Mouse (Mus musculus) small intestine, adult 2 months (tissue): ENCODE measurements around the gene Ccser1. TPM values are rescaled to one million over a fixed set of nuclear protein-coding genes. Genes with fewer than 3 reads are reported as not detected.

Experiments
- H3K27ac ChIP-seq: fragments of 200-500 bp; 2 replicates; pipeline ENCODE4 v1.5.1; 2012; ENCODE audit warnings: low read depth, low read length, control low read depth, inconsistent platforms; ENCODE audit not compliant: insufficient read depth
- H3K27me3 ChIP-seq: fragments of 200-500 bp; 2 replicates; pipeline ENCODE4 v1.6.1; 2012; ENCODE audit warnings: mild to moderate bottlenecking, moderate library complexity, low read length, inconsistent platforms; ENCODE audit not compliant: control insufficient read depth, insufficient read depth
- H3K36me3 ChIP-seq: fragments of 200-500 bp; 2 replicates; pipeline ENCODE4 v1.6.1; 2012; ENCODE audit warnings: mild to moderate bottlenecking, low read length, control low read depth, inconsistent platforms; ENCODE audit not compliant: control insufficient read depth, insufficient read depth
- H3K4me1 ChIP-seq: fragments of 200-500 bp; 2 replicates; pipeline ENCODE4 v1.6.1; 2012; ENCODE audit warnings: low read length, inconsistent platforms, mixed read lengths; ENCODE audit not compliant: control insufficient read depth, insufficient read depth, insufficient read length
- H3K4me3 ChIP-seq: fragments of 200-500 bp; 2 replicates; pipeline ENCODE4 v1.5.1; 2012; ENCODE audit warnings: low read depth, mild to moderate bottlenecking, control low read depth, inconsistent platforms, low read length, moderate library complexity
- CTCF ChIP-seq: fragments of 200-500 bp; IDR thresholded peaks from 2 replicates; pipeline ENCODE4 v1.5.1; 2012; ENCODE audit warnings: low read depth, mild to moderate bottlenecking, control low read depth, inconsistent platforms, low read length, moderate library complexity, mixed read lengths; ENCODE audit not compliant: insufficient replicate concordance, insufficient read length; ENCODE audit errors: extremely low read depth
- POLR2A ChIP-seq: fragments of 200-500 bp; IDR thresholded peaks from 2 replicates; pipeline ENCODE4 v1.6.1; 2012; ENCODE audit warnings: low read depth, mild to moderate bottlenecking, control low read depth, inconsistent platforms, low read length, moderate library complexity
- WGBS: fragments of 180-500 bp; shearing (Covaris S2); methylation state at CpG from one replicate; pipeline ENCODE4 v1.1.7; 2018; 5-methylcytosine and 5-hydroxymethylcytosine counted together
- polyA plus RNA-seq: library from polyadenylated mRNA; depleted of rRNA; stranded (reverse); fragments of >200 nt; gene quantifications from 2 replicates; pipeline ENCODE4 v1.2.3, GENCODE M21; 2012

Gene Ccser1
- polyA plus RNA-seq, 1 experiment = 2.4 TPM

DNA sequence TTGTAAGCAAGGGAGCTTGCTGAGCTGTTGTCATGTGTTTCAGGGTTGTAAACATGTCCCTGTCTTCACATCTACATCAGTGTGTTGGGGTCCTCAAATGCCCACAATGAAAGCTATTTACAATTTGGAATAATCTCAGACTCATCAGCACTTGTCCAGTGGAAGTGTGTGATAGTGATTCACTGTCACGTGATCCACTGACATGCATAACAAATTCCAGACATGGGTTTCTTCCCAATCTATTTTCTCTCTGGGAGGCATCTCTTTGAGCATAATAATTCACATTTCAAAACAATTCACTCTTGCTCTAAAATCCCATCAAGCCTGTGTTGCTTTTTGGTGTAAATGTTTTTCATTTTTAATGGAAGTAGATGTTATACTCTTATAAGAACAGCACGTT, 408.9 kb downstream of the Ccser1 start:
- no peaks in the 10 kb centered on the region for H3K4me1 ChIP-seq
- H3K27ac ChIP-seq = no peak overlapping the region
- no peaks in the 10 kb centered on the region for H3K36me3 ChIP-seq
- WGBS = 80% methylated on average over 2 of the region's 2 CpGs
- no peaks in the 10 kb centered on the region for H3K27me3 ChIP-seq
- no peak overlapping the region for H3K4me3 ChIP-seq
- TF ChIP-seq POLR2A = no peak
- no peak for TF ChIP-seq CTCF

- no peaks in the 10 kb centered on the region for H3K4me1 ChIP-seq
- TF ChIP-seq CTCF (no peak), POLR2A (no peak)
- H3K36me3 ChIP-seq = no peaks in the 10 kb centered on the region
- WGBS = 92% methylated on average over 5 of the region's 5 CpGs
- no peak overlapping the region for H3K27ac ChIP-seq
- H3K27me3 ChIP-seq = no peaks in the 10 kb centered on the region
- no peak overlapping the region for H3K4me3 ChIP-seq
These were observed 421.8 kb downstream of the Ccser1 start for GRCm38 (mm10) chr6:61601911-61602310.

GRCm38 (mm10) chr6:61614920-61615319, 434.8 kb downstream of the Ccser1 start:
- no peak overlapping the region for H3K4me3 ChIP-seq
- no peaks in the 10 kb centered on the region for H3K4me1 ChIP-seq
- no peaks in the 10 kb centered on the region for H3K36me3 ChIP-seq
- no peak for TF ChIP-seq CTCF
- no peak for TF ChIP-seq POLR2A
- WGBS = 91% methylated on average over 4 of the region's 4 CpGs
- H3K27me3 ChIP-seq = no peaks in the 10 kb centered on the region
- H3K27ac ChIP-seq = no peak overlapping the region

DNA sequence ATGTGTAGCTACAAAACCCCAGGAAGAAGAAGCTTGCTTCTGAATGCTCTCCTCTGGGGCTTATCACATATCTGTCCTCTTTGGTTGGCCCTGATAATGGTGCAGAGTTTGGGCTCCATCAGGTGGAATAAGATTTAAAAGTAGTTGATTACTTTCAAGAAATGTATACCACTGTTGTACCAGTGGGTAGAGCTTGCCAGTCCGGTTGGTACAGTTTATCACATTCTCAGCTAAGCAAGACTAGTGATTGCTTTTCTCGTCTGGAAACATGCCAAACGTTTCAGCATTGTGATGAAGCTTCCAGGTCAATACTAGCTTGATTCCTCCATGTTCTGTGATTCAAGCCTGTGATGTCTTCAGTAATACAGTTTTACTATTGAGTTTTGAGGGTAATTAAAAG, 441.6 kb downstream of the Ccser1 start:
- no peaks in the 10 kb centered on the region for H3K27me3 ChIP-seq
- no peak overlapping the region for H3K27ac ChIP-seq
- TF ChIP-seq CTCF (no peak), POLR2A (no peak)
- no peak overlapping the region for H3K4me3 ChIP-seq
- H3K36me3 ChIP-seq = no peaks in the 10 kb centered on the region
- H3K4me1 ChIP-seq = no peaks in the 10 kb centered on the region
- WGBS = 44% methylated on average over 3 of the region's 3 CpGs

DNA sequence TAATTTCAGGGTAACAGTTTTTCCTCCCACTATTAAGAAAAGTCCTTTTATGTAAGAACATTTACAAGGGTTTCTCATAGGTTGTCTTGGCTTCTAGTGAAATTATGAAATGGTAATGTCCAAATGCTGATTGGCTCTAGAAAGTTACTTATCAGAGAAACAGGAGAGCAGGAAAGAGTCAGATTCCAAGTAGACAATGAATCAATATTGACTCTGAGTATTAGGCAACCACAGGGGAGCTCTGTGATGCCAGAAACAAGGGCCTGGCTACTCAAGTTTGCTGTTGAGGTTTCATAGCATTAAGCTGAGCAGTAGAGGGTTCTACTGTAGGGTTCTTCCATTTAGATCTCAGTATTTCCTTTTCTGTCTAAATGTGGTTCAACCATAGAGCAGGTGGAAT, 481.3 kb downstream of the Ccser1 start:
- Histone ChIP-seq H3K4me1 (no peaks in the 10 kb centered on the region), H3K27me3 (no peaks in the 10 kb centered on the region), H3K4me3 (no peak overlapping the region), H3K36me3 (no peaks in the 10 kb centered on the region), H3K27ac (no peak overlapping the region)
- TF ChIP-seq CTCF = no peak

DNA sequence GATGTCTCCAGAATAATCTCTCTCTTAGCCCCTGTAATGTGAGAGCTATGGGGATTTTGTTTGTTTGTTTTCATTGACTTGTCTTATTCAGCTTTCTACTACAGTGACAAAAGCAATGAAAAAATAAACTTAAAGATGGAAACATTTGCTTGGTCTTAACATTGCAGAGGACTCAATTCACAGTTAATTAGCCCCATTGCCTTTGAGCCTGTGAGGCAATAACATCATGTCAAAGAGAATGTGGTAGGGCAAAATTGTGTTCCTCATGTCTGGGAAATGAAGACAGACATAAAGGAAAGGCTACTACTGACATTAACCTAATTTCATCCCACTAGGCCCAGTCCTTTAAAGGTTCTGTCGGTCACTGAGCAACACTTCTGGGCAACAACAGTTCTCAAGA, 484.4 kb downstream of the Ccser1 start:
- H3K27ac ChIP-seq = no peak overlapping the region
- WGBS = 86% methylated on average over 1 of the region's 1 CpGs
- H3K4me1 ChIP-seq = no peaks in the 10 kb centered on the region
- no peaks in the 10 kb centered on the region for H3K27me3 ChIP-seq
- no peak overlapping the region for H3K4me3 ChIP-seq
- TF ChIP-seq CTCF (no peak), POLR2A (no peak)
- no peaks in the 10 kb centered on the region for H3K36me3 ChIP-seq

DNA sequence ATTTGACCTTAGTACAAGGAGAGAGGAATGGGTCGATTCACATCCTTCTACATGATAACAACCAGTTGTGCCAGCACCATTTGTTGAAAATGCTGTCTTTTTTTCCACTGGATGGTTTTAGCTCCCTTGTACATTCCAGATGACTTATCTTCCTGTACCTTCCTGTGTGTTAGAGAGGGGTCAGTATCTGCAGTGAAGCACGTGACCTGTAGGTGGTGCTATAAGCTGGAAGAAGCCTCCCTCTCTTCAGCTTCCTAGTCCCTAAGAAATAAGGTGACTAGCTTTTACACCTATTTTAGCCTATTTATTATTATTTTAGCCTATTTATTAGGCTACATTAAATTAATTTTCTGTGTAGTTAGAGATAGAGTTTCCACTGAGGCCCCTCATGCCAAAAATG, 506.9 kb downstream of the Ccser1 start:
- Histone ChIP-seq H3K4me3 (no peak overlapping the region), H3K27me3 (no peaks in the 10 kb centered on the region), H3K36me3 (no peaks in the 10 kb centered on the region), H3K27ac (no peak overlapping the region), H3K4me1 (no peaks in the 10 kb centered on the region)
- 52% methylated on average over 2 of the region's 2 CpGs for WGBS
- no peak for TF ChIP-seq POLR2A
- no peak for TF ChIP-seq CTCF

DNA sequence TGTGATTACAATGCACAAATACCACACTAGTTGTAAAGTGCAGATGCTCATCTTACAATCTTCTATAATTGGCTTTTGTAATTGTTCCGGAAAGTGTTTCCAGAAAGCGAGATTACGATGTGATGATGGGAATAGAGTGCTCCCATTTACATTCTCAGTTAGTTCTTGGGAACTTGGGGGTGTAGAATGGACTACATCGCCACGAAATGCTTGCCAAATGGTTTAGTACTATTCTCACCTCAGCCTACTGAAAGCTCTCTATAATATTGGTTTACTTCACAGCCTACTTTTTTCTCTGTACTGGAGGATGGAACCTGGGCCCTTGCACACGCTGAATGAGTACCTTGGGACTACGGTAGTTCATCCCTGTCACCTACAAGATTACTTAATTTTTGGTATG, 522.9 kb downstream of the Ccser1 start:
- Histone ChIP-seq H3K36me3 (no peaks in the 10 kb centered on the region), H3K27ac (no peak overlapping the region), H3K4me3 (no peak overlapping the region), H3K4me1 (no peaks in the 10 kb centered on the region), H3K27me3 (no peaks in the 10 kb centered on the region)
- TF ChIP-seq POLR2A (no peak), CTCF (no peak)
- WGBS = 93% methylated on average over 7 of the region's 7 CpGs
